Mouse (Mus musculus): ENCODE results near the gene Rrp7a.

- TF ChIP-seq CTCF (IDR thresholded peaks at IDR 0.05; ENCODE audit: borderline replicate concordance, insufficient read depth, low read length), result no peak
- TF ChIP-seq POLR2A (IDR thresholded peaks at IDR 0.05; ENCODE audit: low read depth, low read length), result no peak
These were observed 39.4 kb upstream of the Rrp7a start for GRCm38 (mm10) chr15:83162001-83162400.

Measured in embryonic fibroblast, embryonic 13.5 days (primary cell).